Mouse (Mus musculus) heart, postnatal 25 days (tissue): ENCODE measurements at regions not wholly inside any gene's neighbourhood (a gene's known extent, or its start where the extent isn't known, plus 50 kb on each side); places are given as distances from the start of the nearest gene placed in this dataset.

Source experiments
- DNase-seq: peaks from one replicate; pipeline ENCODE4 v3.0.0; 2022; ENCODE audit warnings: low spot score
- intact Hi-C: fragments of 180-260 bp; cut with DNase I; formaldehyde crosslinking; loops from one replicate; pipeline ENCODE4 v1.15.1; 2025

- intact Hi-C loops, result no loop called here
These were observed 254.0 kb upstream of the Emcn start for GRCm38 (mm10) chr3:137086896-137087295.

GRCm38 (mm10) chr3:137100627-137101404 is 240.1 kb upstream of the Emcn start:
- DNase-seq, result no peak
- intact Hi-C loops, result no loop called here

More at GRCm38 (mm10) chr3:137086896-137087295, 254.0 kb upstream of the Emcn start:
- DNase-seq, result no peak

- intact Hi-C loops, result no loop called here
- no peak for DNase-seq
These were observed 234.9 kb upstream of the Emcn start for GRCm38 (mm10) chr3:137105930-137106329.

- intact Hi-C loops, result no loop called here
These were observed 232.7 kb upstream of the Emcn start for GRCm38 (mm10) chr3:137108197-137108596.

GRCm38 (mm10) chr3:137109786-137110185 is 231.1 kb upstream of the Emcn start:
- intact Hi-C loops, result no loop called here
- DNase-seq, result no peak

More at GRCm38 (mm10) chr3:137108197-137108596, 232.7 kb upstream of the Emcn start:
- DNase-seq, result no peak

DNA sequence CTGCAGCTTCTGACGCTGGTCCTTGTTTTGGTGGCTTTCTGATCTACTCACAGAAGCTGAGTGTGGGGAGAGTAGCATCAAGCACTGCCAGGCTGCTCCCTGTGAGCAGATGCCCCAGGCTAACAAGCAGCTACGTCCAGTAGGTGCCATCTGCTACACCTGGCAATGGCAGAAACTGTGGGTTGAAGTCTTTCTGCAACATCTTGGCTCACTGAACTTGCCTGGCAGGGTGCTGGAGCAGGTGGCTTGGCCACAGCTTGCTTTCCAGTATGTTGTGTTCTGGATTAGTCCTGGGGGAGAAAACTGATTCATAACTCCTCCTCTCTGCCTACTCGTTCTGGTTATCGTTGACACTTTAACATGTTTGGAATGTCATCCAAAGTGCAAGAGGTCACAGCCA is 230.4 kb upstream of the Emcn start:
- intact Hi-C loops, result no loop called here

DNA sequence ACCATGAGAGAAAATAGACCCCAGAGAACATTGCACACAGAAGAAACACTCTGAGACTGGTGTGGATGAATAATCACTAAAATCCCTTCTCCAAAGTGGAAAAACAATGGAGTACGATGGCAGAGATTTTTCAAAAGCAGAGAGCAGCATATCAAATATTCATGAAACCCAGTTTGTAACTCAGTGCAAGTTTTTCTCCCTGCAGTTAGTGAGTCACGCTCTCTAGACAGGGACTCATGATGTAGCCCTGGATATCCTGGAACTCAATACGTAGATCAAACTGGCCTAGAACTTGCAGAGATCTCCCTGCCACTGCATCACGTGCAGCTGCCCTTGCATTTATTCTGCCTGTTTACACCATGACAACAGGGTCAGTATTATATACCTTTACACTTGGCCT is 210.9 kb upstream of the Emcn start:
- intact Hi-C loops, result no loop called here
- DNase-seq, result no peak

More for the DNA sequence above, 230.4 kb upstream of the Emcn start:
- DNase-seq, result no peak

- no peak for DNase-seq
- intact Hi-C loops, result no loop called here
These were observed 198.8 kb upstream of the Emcn start for GRCm38 (mm10) chr3:137142041-137142440.

- intact Hi-C loops, result loop anchor here (2.0 to 5.0 kb wide), 4 partner anchors 176 to 607 kb away; partner anchors contain the start of gene Emcn
- DNase-seq, result no peak
These were observed 194.8 kb upstream of the Emcn start for GRCm38 (mm10) chr3:137146062-137146461.

GRCm38 (mm10) chr3:137147405-137147804 is 193.5 kb upstream of the Emcn start:
- no peak for DNase-seq
- intact Hi-C loops, result loop anchor here (2.0 to 5.0 kb wide), 4 partner anchors 175 to 605 kb away; partner anchors contain the start of gene Emcn

- peak; percentile 64 for DNase-seq
- intact Hi-C loops, result loop anchor here (10.0 kb wide), 1 partner anchor 94 kb away; no protein-coding TSS in a partner anchor
These were observed 190.4 kb upstream of the Emcn start for GRCm38 (mm10) chr3:137150414-137151010.

DNA sequence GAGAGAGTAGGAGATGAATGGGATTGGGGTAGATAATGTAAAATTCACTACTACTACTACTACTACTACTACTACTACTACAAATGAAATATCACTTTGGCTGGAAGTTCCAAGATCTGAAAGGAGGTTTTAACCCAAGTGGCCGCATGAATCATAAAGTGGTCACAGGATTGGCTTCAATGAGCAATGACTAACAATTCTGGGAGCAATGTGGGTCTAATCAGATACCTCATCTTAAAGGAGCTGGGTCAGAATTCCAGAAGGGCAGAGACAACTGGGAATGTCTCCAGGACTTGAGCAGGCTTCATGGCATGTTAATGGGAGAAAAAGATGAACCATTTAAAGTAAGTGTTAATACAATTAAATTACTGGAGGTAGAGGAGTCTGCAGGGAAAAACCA is 189.4 kb upstream of the Emcn start:
- no peak for DNase-seq

GRCm38 (mm10) chr3:137153234-137153633 is 187.6 kb upstream of the Emcn start:
- intact Hi-C loops, result loop anchor here (10.0 kb wide), 1 partner anchor 92 kb away; no protein-coding TSS in a partner anchor
- no peak for DNase-seq

More for the DNA sequence above, 189.4 kb upstream of the Emcn start:
- intact Hi-C loops, result loop anchor here (10.0 kb wide), 1 partner anchor 93 kb away; no protein-coding TSS in a partner anchor

DNA sequence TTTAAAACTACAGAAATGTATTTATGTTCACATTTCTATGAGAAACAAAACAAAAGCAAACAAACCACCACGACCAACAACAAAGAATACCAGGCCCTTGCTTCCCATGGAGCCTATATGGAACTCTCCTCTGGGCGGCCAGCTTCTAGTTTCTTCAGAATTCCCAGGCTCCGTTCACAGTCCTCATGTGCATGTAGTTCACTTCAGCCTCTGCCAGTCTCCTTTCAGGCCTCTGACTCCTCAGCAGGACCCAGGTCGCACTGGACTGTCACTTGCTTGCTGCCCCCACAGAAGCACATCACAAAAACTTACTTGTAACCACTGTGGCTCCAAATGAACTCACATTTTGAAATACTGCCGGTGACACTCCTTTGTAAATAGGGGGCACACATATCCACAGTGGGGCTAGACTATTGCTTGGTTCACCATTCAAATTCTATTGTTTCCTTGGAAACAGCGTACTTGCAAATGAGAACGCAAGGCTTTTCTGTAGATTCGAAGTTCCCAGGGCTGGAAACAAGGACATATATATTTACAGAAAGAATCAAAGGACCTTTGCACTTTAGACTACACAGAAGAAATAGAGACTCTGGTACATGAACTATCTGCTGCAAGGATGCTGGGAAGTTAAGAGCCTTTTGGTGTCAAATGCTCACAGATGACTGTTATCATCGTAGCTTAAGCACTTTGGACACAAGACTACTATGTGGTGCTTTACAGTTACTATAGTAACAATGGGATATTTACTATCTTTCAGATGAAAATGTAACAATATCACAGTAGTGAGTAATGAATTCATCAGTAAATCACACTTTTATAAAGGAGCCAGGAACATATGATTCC is 186.4 kb upstream of the Emcn start:
- DNase-seq, result no peak
- intact Hi-C loops, result loop anchor here (10.0 kb wide), 1 partner anchor 90 kb away; no protein-coding TSS in a partner anchor

GRCm38 (mm10) chr3:137155043-137155404 is 185.8 kb upstream of the Emcn start:
- intact Hi-C loops, result loop anchor here (10.0 kb wide), 1 partner anchor 90 kb away; no protein-coding TSS in a partner anchor
- DNase-seq, result no peak

DNA sequence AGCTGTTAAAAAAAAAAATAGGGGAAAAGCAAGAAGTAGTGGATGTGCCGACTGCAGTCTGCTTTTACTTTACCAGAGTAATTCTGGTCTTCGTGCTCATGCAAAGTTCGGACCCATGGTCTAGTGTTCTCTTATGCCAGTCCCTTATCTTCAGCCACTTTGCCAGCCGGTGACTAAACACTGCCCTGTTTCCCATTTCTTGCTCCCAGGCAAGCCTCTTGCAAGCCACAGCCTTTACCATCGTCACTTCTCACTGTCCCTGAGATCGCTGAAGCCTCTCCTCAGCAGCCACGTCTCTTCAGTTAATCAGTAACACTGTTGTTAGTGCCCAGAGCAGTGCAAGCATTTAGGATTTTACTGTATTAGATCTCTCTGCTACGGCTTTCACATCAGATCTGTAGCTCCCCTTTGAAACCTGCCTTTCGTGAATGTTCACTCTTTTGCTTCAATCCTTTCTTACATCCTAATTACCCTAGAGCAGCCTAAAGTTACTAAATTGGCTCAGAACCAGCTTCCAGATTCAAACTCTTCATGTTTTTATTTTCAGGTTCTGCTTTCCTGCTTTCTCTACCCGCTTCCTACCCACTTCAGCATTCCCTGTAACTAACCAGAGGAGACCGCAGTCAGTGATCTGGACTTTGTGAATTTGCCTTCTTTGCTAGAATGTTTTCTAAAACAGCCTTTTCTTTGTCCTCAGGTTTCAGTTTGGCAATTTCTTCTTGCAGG is 184.5 kb upstream of the Emcn start:
- intact Hi-C loops, result loop anchor here (10.0 kb wide), 1 partner anchor 88 kb away; no protein-coding TSS in a partner anchor
- DNase-seq, result no peak

- no peak for DNase-seq
- intact Hi-C loops, result no loop called here
These were observed 151.8 kb upstream of the Emcn start for GRCm38 (mm10) chr3:137189035-137189434.

- DNase-seq, result no peak
- intact Hi-C loops, result no loop called here
These were observed 150.4 kb upstream of the Emcn start for GRCm38 (mm10) chr3:137190489-137190888.

DNA sequence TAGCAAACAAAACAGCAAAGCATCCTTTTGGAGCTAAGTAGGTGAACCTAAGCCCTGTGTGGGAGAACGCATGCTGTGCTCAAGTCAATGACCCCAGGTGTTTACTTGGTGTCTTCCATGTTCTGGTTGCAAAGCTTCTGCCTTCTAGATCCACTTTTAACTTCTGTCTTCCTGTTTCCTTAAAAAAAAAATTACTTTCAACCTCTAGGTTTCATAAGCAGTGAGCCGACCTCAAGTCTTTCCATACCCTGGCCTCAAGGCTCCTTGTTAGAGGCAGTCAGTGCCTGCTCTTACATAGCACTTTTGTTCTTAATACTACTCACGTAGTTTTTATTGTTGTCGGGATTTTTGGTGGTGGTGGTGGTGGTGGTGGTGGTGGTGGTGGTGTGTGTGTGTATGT is 149.9 kb upstream of the Emcn start:
- intact Hi-C loops, result no loop called here
- no peak for DNase-seq
